Mouse (Mus musculus): ENCODE measurements around the gene Pdzd2. TPM values are rescaled to one million over a fixed set of nuclear protein-coding genes. Genes with fewer than 3 reads are reported as not detected.

Pdzd2 gene
- polyA plus RNA-seq, 1 experiment, result 9.3 TPM

- H3K4me1 ChIP-seq (ENCODE audit: control insufficient read depth, insufficient read depth, low read length), result no peaks in the 10 kb centered on the region
- H3K27ac ChIP-seq (ENCODE audit: control insufficient read depth, insufficient read depth, low read depth, low read length), result no peak overlapping the region
- no peaks in the 10 kb centered on the region for H3K27me3 ChIP-seq (ENCODE audit: control insufficient read depth, insufficient read depth, low read length)
- no peaks in the 10 kb centered on the region for H3K36me3 ChIP-seq (ENCODE audit: control insufficient read depth, insufficient read depth, low read length)
- TF ChIP-seq CTCF (IDR thresholded peaks at IDR 0.05; ENCODE audit: control insufficient read depth, insufficient read depth, insufficient replicate concordance, low read depth, low read length) (no peak), POLR2A (IDR thresholded peaks at IDR 0.05; ENCODE audit: control insufficient read depth, low read depth, low read length) (no peak)
- H3K4me3 ChIP-seq (ENCODE audit: control insufficient read depth, low read depth, low read length), result no peak overlapping the region
These were observed 197.4 kb downstream of the Pdzd2 start for GRCm38 (mm10) chr15:12542316-12542715.

DNA sequence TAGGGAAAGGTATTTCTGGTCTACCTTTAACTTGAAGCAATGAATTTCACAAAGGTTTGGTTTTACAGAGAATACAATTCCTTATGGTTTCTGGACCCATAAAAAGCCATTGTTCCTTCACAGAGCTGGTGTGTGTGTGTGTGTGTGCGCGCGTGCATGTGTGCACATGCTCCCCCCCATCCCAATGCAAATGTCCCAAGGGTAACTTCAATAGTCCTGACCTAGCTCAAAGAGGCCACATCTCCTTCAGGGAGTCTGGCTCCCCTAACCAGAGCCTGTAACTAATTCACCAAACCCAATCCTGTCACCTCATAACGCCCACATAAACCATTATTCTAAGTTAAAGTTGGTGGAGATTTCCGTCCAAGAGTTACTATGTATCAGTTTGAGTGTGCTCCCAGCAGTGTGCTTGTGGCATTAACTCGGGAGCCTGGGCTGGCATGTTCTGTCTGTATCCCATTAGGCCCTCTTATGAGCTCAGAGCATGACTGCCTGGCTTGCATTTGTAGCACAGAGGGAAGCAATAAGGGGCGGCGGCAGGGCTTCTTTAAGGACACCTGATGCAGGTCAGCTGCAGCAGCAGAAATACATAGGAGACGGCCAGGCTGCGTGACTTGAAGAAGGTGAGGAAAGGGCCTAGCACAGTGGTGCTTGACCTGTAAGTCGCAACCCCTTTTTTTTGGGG, 200.0 kb downstream of the Pdzd2 start:
- H3K36me3 ChIP-seq (ENCODE audit: control insufficient read depth, insufficient read depth, low read length), result no peaks in the 10 kb centered on the region
- TF ChIP-seq CTCF (IDR thresholded peaks at IDR 0.05; ENCODE audit: control insufficient read depth, insufficient read depth, insufficient replicate concordance, low read depth, low read length) (no peak), POLR2A (IDR thresholded peaks at IDR 0.05; ENCODE audit: control insufficient read depth, low read depth, low read length) (no peak)
- H3K27me3 ChIP-seq (ENCODE audit: control insufficient read depth, insufficient read depth, low read length), result no peaks in the 10 kb centered on the region
- no peaks in the 10 kb centered on the region for H3K4me1 ChIP-seq (ENCODE audit: control insufficient read depth, insufficient read depth, low read length)
- H3K4me3 ChIP-seq (ENCODE audit: control insufficient read depth, low read depth, low read length), result no peak overlapping the region
- H3K27ac ChIP-seq (ENCODE audit: control insufficient read depth, insufficient read depth, low read depth, low read length), result no peak overlapping the region

- no peaks in the 10 kb centered on the region for H3K4me1 ChIP-seq (ENCODE audit: control insufficient read depth, insufficient read depth, low read length)
- H3K4me3 ChIP-seq (ENCODE audit: control insufficient read depth, low read depth, low read length), result no peak overlapping the region
- no peaks in the 10 kb centered on the region for H3K27me3 ChIP-seq (ENCODE audit: control insufficient read depth, insufficient read depth, low read length)
- H3K36me3 ChIP-seq (ENCODE audit: control insufficient read depth, insufficient read depth, low read length), result no peaks in the 10 kb centered on the region
- H3K27ac ChIP-seq (ENCODE audit: control insufficient read depth, insufficient read depth, low read depth, low read length), result no peak overlapping the region
- no peak for TF ChIP-seq CTCF (IDR thresholded peaks at IDR 0.05; ENCODE audit: control insufficient read depth, insufficient read depth, insufficient replicate concordance, low read depth, low read length)
- no peak for TF ChIP-seq POLR2A (IDR thresholded peaks at IDR 0.05; ENCODE audit: control insufficient read depth, low read depth, low read length)
These were observed 206.5 kb downstream of the Pdzd2 start for GRCm38 (mm10) chr15:12533254-12533653.

GRCm38 (mm10) chr15:12532568-12532967, 207.2 kb downstream of the Pdzd2 start:
- no peak overlapping the region for H3K27ac ChIP-seq (ENCODE audit: control insufficient read depth, insufficient read depth, low read depth, low read length)
- TF ChIP-seq POLR2A (IDR thresholded peaks at IDR 0.05; ENCODE audit: control insufficient read depth, low read depth, low read length), result no peak
- no peak for TF ChIP-seq CTCF (IDR thresholded peaks at IDR 0.05; ENCODE audit: control insufficient read depth, insufficient read depth, insufficient replicate concordance, low read depth, low read length)
- no peaks in the 10 kb centered on the region for H3K36me3 ChIP-seq (ENCODE audit: control insufficient read depth, insufficient read depth, low read length)
- H3K4me1 ChIP-seq (ENCODE audit: control insufficient read depth, insufficient read depth, low read length), result no peaks in the 10 kb centered on the region
- H3K27me3 ChIP-seq (ENCODE audit: control insufficient read depth, insufficient read depth, low read length), result no peaks in the 10 kb centered on the region
- H3K4me3 ChIP-seq (ENCODE audit: control insufficient read depth, low read depth, low read length), result no peak overlapping the region

- no peak for TF ChIP-seq CTCF (IDR thresholded peaks at IDR 0.05; ENCODE audit: control insufficient read depth, insufficient read depth, insufficient replicate concordance, low read depth, low read length)
- no peak for TF ChIP-seq POLR2A (IDR thresholded peaks at IDR 0.05; ENCODE audit: control insufficient read depth, low read depth, low read length)
- H3K27ac ChIP-seq (ENCODE audit: control insufficient read depth, insufficient read depth, low read depth, low read length), result no peak overlapping the region
- no peaks in the 10 kb centered on the region for H3K36me3 ChIP-seq (ENCODE audit: control insufficient read depth, insufficient read depth, low read length)
- H3K4me1 ChIP-seq (ENCODE audit: control insufficient read depth, insufficient read depth, low read length), result no peaks in the 10 kb centered on the region
- no peaks in the 10 kb centered on the region for H3K27me3 ChIP-seq (ENCODE audit: control insufficient read depth, insufficient read depth, low read length)
- no peak overlapping the region for H3K4me3 ChIP-seq (ENCODE audit: control insufficient read depth, low read depth, low read length)
These were observed 216.9 kb downstream of the Pdzd2 start for GRCm38 (mm10) chr15:12522810-12523209.

- TF ChIP-seq CTCF (IDR thresholded peaks at IDR 0.05; ENCODE audit: control insufficient read depth, insufficient read depth, insufficient replicate concordance, low read depth, low read length) (no peak), POLR2A (IDR thresholded peaks at IDR 0.05; ENCODE audit: control insufficient read depth, low read depth, low read length) (no peak)
- H3K27me3 ChIP-seq (ENCODE audit: control insufficient read depth, insufficient read depth, low read length), result no peaks in the 10 kb centered on the region
- H3K4me3 ChIP-seq (ENCODE audit: control insufficient read depth, low read depth, low read length), result no peak overlapping the region
- no peaks in the 10 kb centered on the region for H3K36me3 ChIP-seq (ENCODE audit: control insufficient read depth, insufficient read depth, low read length)
- H3K27ac ChIP-seq (ENCODE audit: control insufficient read depth, insufficient read depth, low read depth, low read length), result no peak overlapping the region
- no peaks in the 10 kb centered on the region for H3K4me1 ChIP-seq (ENCODE audit: control insufficient read depth, insufficient read depth, low read length)
These were observed 219.4 kb downstream of the Pdzd2 start for GRCm38 (mm10) chr15:12520292-12520691.

- Histone ChIP-seq H3K27me3 (ENCODE audit: control insufficient read depth, insufficient read depth, low read length) (no peaks in the 10 kb centered on the region), H3K4me3 (ENCODE audit: control insufficient read depth, low read depth, low read length) (no peak overlapping the region), H3K36me3 (ENCODE audit: control insufficient read depth, insufficient read depth, low read length) (no peaks in the 10 kb centered on the region), H3K4me1 (ENCODE audit: control insufficient read depth, insufficient read depth, low read length) (no peaks in the 10 kb centered on the region), H3K27ac (ENCODE audit: control insufficient read depth, insufficient read depth, low read depth, low read length) (peak overlapping the region; percentile 3; the same call in 1 of the 2 replicates)
- no peak for TF ChIP-seq POLR2A (IDR thresholded peaks at IDR 0.05; ENCODE audit: control insufficient read depth, low read depth, low read length)
- TF ChIP-seq CTCF (IDR thresholded peaks at IDR 0.05; ENCODE audit: control insufficient read depth, insufficient read depth, insufficient replicate concordance, low read depth, low read length), result no peak
These were observed 221.3 kb downstream of the Pdzd2 start for GRCm38 (mm10) chr15:12518370-12518973.

All from testis, adult 2 months (tissue).